Mouse (Mus musculus) heart, adult 18-20 months (tissue): ENCODE data around the gene Plekhh2. TPM values are rescaled to one million over a fixed set of nuclear protein-coding genes. Genes with fewer than 3 reads are reported as not detected.
A peak's percentile ranks its signal among the peaks of the same experiment; 100 is the strongest.

Experiments used
- DNase-seq, 2 experiments: peaks; one replicate each; pipeline ENCODE4 v3.0.0; 2021 to 2022; ENCODE audit warnings: mixed read lengths in 1 of 2
- total RNA-seq, 2 experiments: library from RNA; stranded (reverse); gene quantifications; 2 replicates each; pipeline ENCODE4 v1.2.3; 2021

The Plekhh2 gene
- total RNA-seq, 2 experiments from 2014 or later: 1.5 to 1.7 TPM

GRCm38 (mm10) chr17:84608606-84609005, 96.9 kb downstream of the Plekhh2 start:
- no peak for DNase-seq

DNA sequence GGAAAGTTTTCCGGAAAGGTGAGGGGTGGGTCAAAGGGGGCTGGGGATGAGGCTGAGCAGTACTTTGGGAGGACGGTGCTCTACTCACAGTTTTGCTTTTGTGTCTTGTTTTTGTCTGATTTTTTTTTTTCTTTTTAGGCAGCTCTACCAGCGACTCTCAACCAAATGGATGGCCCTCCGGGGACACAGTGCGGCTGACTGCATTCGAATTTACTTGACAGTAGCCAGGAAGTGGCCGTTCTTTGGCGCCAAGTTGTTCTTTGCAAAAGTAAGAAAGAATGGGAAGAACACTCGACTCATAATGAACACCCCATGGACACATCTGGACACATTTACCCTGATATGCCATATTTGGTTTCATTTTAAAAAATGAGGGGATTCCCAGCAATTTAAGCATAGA, 99.8 kb downstream of the Plekhh2 start:
- peak; percentile 40 to 63 for DNase-seq

- peak; percentile 27 to 58 for DNase-seq
Observed at GRCm38 (mm10) chr17:84611971-84612370, 100.3 kb downstream of the Plekhh2 start.

- DNase-seq: no peak
Observed at GRCm38 (mm10) chr17:84615811-84616210, 104.1 kb downstream of the Plekhh2 start.

GRCm38 (mm10) chr17:84616526-84617074, 104.9 kb downstream of the Plekhh2 start:
- DNase-seq: no peak

GRCm38 (mm10) chr17:84617953-84618352, 106.3 kb downstream of the Plekhh2 start:
- DNase-seq: no peak

- no peak for DNase-seq
Observed at GRCm38 (mm10) chr17:84619112-84619511, 107.4 kb downstream of the Plekhh2 start.

GRCm38 (mm10) chr17:84620076-84620475, 108.4 kb downstream of the Plekhh2 start:
- no peak for DNase-seq

DNA sequence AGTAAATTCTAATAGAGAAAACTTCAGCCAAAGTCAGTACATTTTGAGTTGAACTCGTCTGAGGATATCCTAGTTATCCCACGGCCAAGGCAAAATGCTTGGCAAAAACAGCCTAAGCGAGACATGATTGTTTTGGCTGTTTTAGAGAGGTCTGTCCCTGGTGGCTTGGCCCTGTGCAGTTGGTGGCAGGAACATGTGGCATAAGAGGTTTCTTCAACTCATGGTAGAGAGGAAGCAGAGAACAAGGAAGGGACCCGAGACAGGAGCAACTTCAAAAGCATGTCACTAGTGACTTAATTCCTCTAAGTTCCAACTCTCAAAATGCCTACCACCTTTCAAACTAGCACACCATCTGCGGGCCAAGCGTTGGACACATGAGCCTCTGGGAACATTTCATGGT, 108.9 kb downstream of the Plekhh2 start:
- no peak for DNase-seq

DNA sequence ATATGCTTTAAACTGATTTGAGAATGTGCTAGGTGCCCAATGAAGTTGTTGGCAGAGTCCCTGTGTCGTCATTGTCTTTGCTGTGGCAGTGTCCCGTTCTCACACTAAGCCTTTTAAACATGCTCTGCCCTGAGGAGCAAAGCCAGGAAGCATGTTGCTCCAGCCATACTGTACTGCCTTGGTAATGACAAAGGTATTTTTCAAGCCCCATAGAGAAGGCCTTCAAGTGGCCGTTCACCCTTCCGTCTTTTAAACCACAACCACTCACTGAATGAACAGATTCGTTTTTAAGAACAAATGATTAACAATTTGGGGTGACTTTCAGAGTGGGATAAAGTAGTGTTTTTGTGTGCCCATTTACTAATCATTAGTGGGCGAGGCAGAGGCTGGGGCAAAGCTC, 109.5 kb downstream of the Plekhh2 start:
- no peak for DNase-seq

DNA sequence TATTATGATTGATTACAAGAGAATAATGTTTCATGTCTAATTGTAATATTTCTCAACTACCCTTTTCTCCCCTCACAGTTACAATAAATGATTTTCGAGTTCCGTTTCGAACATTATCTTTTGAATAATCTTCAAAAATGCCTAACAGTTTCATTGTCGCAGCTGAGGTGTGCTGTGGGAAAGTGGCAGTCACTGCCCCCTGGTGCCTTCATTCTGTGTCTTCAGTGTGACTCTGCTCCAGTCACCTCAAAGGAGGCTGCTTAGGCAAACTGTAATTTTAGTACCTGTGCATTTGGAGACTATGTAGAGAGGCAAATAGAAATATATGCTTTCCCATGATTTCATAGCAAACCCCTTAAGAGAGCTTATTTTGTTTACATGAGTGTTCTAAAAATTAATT, 110.3 kb downstream of the Plekhh2 start:
- no peak for DNase-seq

DNA sequence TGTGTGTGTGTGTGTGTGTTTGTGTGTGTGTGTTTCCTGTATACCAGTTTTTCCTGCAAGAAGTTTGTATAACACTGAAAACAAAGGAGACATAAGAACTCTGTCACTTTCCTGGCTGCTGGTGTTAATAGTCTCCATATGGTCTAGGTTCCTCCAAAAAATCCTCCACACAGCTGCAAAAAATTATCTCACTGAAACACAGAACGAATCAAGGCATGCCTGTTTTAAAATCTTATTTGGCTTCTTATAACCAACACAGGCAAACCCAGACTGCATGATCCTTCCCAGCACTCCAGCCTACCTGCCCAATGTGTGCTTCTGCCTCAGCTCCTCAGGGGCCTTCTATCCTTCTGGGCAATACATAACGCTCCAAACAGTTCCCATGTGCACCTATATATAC, 111.2 kb downstream of the Plekhh2 start:
- DNase-seq: peak in 1 of 2 experiments; percentile 40

DNA sequence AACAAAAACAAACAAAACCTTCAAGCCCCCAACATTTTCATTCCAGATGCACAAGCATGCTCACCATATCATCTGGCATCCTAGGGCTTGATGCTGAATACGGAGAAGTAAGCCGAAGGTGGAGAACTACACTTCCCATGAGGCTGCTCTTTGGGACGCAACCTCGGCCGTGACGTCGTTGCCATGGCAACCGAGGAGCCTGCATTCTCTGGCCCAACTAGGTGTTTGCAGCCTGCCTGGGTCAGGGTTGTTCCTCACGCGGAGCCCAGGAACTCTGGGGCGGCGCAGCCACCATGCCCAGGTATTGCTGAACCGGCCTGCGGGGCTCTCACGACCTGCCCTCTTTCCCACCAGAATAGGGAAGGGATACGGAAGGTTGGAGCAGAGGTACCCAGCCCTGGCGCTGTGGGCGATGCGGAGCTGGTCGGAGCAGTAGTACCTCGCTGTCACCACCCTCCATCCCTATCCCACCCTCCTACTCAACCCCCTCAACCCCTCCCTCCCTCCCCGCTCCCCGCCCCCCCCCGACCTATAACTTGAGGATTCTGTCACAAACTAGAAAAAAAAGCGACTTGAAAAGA, 114.7 kb downstream of the Plekhh2 start, which contains the start of gene Dync2li1:
Gene Dync2li1, plus strand, starts transcription at position 221 of the 581 bp plus-strand sequence.
- DNase-seq: peak; percentile 88 to 91

- no peak for DNase-seq
Observed at GRCm38 (mm10) chr17:84626857-84627305, 115.2 kb downstream of the Plekhh2 start.

DNA sequence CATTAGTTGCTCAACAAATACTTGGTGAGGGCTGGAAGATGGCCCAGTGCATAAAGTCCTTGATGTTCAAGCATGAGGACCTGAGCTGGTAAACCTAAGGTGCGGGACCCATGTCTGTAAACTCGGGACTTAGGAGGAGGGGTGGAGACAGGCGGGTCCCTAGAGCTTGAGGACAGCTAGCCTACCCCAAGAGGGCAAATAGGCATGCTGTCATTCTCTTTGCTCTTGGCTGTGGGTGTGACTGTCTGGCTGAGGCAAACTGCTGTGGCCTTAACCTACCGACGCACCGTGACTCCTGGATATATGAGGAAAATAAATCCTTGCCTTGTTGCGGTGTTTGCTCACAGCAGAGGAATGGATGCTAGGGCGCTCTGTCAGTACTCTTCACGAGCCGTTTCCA, 116.0 kb downstream of the Plekhh2 start:
- DNase-seq: no peak

- no peak for DNase-seq
Observed at GRCm38 (mm10) chr17:84628611-84629010, 116.9 kb downstream of the Plekhh2 start.

- no peak for DNase-seq
Observed at GRCm38 (mm10) chr17:84631836-84632235, 120.1 kb downstream of the Plekhh2 start.

DNA sequence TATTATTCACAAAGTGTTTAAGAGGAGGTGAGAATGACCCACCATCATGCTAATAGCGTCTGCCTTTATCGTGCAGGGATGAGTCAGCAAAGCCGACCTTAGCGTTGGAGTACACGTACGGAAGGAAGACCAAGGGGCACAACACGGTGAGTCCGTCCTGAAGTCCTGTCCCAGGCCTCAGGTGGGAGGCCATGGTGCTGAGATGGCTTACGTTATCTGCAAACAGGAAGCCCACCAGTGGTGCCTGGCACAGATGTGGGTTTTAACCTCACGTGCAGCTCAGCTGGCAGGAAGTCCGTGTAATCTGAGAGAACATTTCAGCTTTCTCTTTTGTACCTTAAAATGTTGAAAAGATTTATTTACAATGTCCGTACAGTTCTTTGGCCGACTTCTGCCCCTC, 121.7 kb downstream of the Plekhh2 start:
- DNase-seq: no peak

- DNase-seq: no peak
Observed at GRCm38 (mm10) chr17:84636328-84636727, 124.6 kb downstream of the Plekhh2 start.

DNA sequence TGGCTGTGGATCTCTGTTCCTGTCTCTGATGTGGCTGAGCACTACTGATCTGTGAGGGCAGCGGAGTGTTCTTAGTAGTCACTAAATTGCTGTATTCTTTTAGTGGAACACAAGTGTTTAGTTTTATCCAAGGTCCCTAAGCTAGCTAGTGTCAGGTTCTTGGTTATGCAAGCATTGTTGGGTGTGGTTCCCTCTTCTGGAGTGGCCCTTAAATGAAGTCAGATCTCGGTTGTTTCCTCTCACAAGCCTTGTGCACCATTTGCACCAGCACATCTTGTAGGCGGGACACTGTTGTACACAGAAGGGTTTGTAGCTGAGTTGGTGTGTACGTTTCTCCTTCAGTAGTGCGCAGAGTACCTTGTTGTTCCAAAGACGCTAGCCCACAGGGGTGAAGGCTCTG, 126.3 kb downstream of the Plekhh2 start:
- no peak for DNase-seq

GRCm38 (mm10) chr17:84639796-84640378, 128.2 kb downstream of the Plekhh2 start:
- DNase-seq: no peak

GRCm38 (mm10) chr17:84641893-84642292, 130.2 kb downstream of the Plekhh2 start:
- peak in 1 of 2 experiments; percentile 46 for DNase-seq

DNA sequence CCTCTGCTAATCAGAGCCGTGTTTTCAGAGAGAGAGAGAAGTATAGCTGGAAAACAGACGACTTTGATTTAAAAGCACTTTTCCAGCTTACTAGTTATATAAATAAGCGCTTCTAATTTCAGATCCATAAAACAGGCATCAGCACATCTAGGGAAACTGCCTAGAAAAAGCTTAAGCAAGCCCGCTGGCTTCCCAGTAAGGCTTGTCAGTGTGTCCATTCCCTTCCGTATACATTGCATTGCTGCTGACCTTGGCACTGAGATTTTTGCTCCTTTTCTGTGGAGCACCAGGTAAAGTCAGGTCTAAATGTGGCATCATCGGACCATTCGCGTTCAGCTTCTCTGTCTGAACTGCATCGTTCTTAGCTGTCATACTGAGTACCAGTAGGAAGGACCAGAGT, 130.6 kb downstream of the Plekhh2 start:
- no peak for DNase-seq
